Mouse (Mus musculus) cerebellum, adult 11 months (tissue): ENCODE measurements around the gene Mtmr4.

Experiments used
- DNase-seq: peaks from one replicate; pipeline ENCODE4 v3.0.0; 2022

Gene Mtmr4

DNA sequence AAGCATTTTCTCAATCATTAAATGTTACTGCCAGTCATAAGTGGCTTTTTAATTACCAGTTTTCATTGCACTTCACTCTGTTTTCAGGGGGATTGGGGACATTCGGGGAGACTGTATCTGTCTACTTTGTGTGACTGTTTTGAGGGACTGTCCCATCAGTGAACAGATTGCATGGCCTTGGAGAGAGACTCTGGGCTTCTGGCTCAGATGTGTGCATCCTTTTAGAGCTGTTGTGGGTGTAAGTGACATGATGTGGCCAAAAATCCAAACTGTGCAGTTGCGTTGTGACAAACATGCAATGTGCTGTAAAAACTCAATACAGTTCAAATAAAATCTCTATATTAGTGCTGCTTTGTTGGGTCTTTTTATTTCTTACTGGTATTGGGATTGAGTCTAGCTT is 24.0 kb downstream of the Mtmr4 start:
- DNase-seq: no peak

DNA sequence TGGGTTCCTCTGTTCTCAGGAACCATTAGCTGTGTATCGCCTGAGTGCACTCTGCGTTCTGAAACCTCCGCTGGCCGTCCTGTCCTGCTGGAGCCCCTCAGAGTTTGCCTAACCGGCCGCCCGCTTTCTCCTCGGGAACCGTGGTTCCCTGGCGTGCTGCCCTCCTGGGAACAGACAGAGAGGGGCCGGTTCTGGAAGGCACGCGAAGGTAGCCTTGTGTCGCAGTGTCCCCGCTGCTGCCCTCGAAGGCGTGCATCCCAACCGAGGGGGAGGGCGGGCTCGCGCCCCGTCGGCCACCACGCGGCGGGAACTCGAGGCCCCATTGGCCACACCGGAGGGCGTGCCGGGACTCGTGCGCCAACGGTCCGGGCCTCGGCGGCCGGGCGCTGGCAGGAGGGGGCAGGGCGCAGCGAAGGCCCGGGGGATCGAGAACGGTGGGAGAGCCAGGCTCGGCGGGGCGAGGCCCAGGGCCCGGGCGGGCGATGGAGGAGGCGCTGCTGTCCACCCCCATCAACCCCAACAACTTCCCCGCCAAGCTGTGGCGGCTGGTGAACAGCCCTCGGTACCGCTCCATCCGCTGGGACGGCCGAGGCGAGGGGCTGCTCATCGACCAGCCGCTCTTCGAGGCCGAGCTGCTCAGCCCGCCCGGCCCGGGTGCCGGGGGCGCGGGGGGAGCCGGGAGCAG is 25.0 kb downstream of the Mtmr4 start, which contains the start of gene Hsf5:
Gene Hsf5, plus strand, starts transcription at position 375 of the 685 bp plus-strand sequence.
- no peak for DNase-seq

DNA sequence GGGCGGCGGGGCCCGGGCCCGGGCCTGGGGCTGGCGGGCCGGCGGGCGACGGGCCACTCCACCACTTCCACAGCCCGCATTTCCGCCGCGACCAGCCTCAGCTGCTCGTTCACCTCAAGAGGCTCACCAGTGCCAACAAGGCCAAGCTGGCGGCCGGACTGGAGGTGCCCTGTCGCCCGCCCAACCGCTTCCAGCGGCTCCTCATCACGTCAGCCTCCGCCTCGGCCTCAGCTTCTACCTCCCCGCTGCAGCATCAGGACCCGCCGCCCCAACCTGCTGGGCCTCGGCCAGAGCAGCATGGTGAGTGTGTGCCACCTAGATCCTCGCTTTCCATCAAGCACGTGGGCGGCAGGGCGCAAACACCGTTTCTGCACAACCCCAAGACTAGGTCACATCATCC is 25.6 kb downstream of the Mtmr4 start:
- no peak for DNase-seq

DNA sequence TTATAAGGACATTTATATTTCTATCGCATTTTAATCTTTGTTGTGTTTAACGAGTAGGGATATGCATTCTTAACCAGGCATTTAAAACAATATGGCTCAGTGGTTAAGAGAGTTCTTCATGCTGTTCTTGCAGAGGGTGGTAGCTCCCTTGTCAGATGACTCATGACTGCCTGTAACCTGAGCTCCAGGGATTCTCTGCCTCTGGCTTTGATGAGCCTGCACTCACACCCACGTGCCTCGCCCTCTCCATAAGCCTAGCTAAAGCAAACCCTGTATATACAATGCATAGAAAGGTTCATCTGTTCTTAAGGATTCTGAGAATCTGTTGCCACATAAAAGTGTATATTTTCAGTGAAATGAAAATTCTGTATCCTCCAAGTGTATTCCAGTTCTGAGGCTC is 31.2 kb downstream of the Mtmr4 start:
- no peak for DNase-seq

DNA sequence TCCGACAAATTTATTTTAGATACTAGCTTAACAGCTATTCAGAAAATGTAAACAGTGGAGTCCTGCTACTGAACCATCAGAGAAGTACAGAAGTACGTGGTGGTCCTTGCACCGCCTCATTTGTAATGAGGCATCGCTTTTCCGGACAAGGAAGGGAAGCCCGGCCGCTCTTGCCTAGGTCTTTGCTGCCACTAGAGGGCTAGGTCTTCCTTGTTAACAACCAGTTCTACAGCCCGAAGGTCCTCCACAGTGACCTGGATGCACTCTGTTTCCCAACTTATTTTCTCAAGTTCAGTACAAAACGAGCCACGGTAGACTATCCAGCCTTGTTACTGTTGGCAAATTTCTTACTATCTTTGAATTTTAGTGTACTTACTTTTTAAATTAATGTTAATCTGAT is 37.9 kb downstream of the Mtmr4 start:
- DNase-seq: no peak

DNA sequence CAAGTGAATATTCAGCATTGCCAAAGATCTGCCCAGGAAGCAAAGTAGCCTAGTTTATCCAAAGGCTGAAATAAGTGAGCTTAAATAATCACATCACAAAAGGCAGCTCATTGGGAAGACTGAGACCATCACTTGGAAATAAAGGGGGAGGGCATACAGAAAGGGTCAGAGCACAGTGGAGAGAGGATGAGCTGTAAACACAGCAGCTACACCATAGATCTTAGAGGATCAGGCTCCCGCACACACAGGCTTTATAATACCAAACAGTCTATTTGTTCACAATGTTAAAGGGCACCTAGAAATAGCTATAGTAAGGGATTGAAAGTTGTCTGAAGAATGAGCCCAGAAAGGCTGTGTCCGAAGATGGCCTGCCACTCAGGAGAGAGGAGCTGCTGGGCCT is 46.8 kb downstream of the Mtmr4 start:
- DNase-seq: no peak

DNA sequence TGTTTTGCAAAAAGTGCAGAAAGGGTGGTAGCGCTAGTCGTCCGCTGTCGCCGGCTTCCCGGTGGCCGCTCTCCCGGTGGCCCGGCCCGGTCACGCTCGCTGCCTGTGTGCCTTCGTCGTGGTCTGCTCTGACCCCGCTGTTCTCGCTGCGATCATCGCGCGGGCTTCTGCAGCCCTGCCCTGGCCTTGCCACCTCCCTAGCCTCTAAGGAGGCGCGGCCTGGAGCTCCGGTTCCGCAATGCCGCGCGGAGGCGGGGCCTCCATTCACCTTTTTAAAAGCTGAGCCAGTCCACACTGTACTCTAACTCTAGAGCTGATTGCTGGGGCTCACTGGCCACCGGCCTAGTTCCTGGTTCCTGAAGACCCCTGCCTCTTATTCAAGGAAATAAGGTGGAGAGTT is 47.2 kb downstream of the Mtmr4 start:
- peak; percentile 58 for DNase-seq

DNA sequence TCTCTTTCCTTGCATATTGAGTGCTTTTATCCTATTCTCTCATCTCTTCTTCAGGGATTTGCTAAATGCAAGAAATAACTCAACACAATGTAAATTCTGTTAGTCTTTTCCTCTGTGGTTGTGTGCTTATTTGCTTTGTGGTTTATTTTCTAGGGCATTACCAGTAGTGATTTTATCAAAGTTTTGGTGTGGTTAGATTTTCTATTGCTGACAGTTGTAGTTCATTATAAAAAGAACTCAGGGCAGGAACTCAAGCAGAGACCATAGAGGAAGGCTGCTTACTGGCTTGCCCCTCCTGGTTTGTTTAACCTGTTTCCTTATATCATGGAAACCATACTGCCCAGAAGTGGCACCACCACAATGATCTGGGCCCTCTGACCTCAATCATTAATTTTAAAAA is 50.9 kb downstream of the Mtmr4 start:
- no peak for DNase-seq

DNA sequence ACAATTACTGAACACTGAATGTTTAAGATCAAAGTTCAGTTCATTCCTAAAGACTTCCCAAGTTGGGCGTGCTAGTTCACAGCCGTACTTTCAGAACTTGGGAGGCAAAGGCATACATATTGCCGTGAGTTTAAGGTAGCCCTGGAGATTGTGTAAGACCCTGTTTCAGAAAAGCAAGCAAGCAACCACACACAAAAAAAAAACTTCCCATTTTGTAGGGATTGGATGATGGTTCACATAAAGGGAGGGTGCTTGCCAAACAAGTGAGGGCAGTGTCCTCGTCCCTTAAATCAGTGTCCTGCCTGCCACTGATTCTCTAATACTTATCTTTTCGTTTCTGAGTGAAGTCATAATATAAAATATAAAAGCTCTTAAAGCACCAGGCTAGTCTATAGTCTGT is 62.7 kb downstream of the Mtmr4 start:
- no peak for DNase-seq

DNA sequence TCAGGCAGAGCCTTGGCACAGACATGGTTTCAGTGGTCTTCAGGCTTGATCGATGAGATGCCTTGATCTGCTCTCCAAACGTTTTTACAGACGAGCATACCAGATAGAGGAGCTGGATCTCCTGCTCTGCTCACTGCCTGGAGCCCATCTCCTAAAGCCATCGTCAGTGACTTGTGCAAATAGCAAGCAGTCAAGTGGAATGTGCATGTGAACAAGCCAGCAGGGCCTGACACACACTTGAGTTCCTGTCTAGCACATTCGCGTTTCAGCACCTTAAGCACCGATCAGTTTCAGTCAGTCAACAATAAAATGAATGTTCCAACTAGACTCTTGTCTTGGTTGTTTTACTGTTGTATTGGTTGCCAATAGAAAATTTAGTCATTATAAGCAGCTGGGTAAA is 67.3 kb downstream of the Mtmr4 start:
- no peak for DNase-seq

DNA sequence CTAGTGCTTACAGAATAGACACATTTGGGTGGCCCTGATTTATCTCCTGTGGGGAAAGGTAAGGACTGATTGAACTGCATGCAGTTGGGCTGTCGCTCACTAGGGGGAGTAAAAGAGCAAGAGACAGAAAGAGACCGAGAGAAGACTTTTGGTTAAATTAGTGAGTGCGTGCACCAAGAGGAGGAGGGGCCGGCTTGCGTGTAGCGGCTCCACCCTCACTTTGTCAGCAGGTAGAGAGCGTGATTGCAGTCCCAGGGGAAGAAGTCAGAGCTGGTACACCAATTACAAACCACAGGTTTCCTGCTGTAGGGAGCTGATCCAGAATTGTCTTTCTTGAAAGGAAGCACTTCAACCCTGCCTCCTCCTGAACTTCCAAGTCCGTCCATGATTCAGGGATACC is 70.4 kb downstream of the Mtmr4 start, which contains the start of gene Rnf43:
Gene Rnf43, plus strand, starts transcription at position 316 of the 400 bp plus-strand sequence.
- peak; percentile 85 for DNase-seq

DNA sequence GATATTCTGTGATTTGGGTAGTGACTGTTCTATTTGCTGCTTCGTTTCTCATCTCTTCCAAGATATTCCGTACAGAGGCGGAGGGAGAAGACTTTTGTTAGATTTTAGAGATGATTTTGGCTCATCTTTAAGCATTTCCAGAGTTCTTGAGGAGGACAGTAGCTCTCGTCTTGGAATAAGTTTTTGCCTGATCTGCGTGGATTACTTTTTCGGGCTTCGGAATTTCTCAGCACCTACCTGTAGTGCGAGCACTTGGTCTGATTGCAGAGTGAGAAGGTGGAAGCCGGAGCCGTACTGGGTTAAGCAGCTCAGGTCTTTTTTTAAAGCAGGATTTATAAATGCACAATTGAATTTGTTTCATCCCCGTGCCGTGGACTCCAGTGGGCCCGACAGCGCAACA is 70.9 kb downstream of the Mtmr4 start:
- no peak for DNase-seq

DNA sequence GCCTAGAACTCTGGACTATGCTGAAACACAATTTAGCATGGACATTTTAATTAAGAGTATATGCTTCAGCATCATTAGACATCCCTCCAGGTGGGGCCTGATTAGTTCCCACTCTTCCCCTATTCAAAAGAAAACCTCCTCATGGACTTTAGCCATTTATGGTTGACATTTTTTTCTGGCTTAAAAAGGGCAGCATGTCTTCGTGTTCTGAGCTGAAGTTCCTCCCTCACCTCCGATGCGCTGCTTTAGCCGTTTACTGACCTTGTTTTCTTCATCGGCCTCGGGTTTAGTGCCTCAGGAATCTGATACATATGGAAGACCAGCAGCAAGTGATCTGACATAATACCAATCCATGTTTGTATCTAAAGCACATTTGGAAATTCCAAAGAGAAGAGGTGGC is 72.0 kb downstream of the Mtmr4 start:
- DNase-seq: no peak

DNA sequence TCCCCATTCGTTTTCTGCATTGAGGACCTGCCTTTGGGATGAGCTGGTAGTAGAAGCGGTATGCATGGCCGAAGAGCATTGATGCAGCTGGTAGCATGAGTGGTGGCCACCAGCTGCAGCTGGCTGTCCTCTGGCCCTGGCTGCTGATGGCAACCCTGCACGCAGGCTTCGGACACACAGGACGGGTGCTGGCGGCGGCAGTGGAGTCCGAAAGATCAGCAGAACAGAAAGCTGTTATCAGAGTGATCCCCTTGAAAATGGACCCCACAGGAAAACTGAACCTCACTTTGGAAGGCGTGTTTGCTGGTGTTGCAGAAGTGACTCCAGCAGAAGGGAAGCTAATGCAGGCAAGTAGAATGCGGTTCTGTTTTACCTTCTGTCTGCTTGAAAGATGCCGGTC is 72.6 kb downstream of the Mtmr4 start:
- no peak for DNase-seq

DNA sequence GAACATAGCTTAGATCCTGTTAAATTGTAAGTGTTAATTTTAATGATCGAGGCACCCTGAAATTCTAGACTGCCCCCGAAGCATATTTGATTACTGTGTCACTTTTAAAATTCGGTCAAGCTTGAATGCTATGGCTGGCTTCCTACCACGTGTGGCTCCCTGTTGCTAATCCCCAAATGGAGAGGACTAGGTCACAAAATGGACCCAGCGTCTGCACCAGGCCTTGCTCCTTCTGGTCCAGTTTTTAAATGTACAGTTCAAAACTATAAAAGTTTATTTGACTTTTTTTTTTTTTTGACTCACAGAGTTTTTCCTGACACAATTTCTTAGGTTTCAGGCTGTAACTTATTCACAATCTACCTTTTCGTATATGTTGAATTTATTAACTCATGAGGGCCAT is 73.3 kb downstream of the Mtmr4 start:
- no peak for DNase-seq

DNA sequence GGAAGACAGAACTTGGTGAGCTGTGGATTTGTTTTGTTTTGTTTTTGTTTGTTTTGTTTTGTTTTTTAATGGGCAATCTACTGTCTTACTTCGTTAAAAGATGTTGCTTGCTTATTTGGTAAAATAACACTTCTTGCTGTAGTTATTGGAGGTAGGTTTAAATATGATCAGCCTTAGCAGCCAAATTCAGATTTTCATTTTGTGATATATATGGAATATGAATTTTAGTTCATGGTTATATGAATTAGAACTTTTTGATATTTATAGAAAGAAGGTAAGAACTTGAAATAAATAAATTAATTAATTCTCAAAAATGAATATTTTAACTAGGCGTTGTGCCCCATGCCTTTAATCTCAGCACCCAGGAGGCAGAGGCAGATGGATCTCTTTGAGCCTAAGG is 73.7 kb downstream of the Mtmr4 start:
- DNase-seq: no peak
